Mouse (Mus musculus) G1E (cell line): ENCODE results near the gene Tsga10ip.

Experiments
- CTCF ChIP-seq: IDR thresholded peaks from 2 replicates; pipeline ENCODE4 v1.5.1; 2012; ENCODE audit warnings: low read depth, low read length, inconsistent platforms, mixed read lengths
- POLR2AphosphoS5 ChIP-seq: IDR thresholded peaks from 2 replicates; pipeline ENCODE4 v1.6.1; 2012; ENCODE audit warnings: low read depth, low read length, inconsistent platforms; ENCODE audit not compliant: insufficient replicate concordance
- TAL1 ChIP-seq: conservative IDR thresholded peaks from 2 replicates; pipeline ENCODE4 v1.6.1; 2012; ENCODE audit warnings: low read depth, low read length, inconsistent platforms, mixed read lengths

DNA sequence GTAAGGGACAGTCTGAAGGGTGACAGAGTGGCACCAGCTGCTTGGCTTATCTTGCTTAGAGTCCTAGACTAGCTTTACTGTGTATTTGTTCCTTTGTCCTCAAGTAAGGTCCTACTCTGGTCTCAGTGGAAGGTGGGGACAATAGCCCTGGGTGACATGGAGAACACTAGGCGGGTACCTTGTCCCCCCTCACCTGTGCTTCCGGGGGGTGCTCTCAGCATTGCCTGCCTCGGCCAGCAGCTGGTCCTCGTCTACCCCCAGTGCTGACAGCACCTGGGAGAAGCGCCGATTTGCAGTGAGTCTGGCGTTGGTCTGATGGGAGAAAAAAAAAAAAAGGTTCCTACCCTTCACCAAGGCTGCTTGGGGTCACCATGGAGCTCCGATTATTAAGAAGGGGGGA lies 11.9 kb downstream of the Tsga10ip start:
- TF ChIP-seq CTCF (no peak), POLR2AphosphoS5 (no peak), TAL1 (no peak)
